Mouse (Mus musculus): Measurements from ENCODE around the gene Pkdcc. TPM values are rescaled to one million over a fixed set of nuclear protein-coding genes. Genes with fewer than 3 reads are reported as not detected.

Pkdcc gene
- total RNA-seq (2014; rRNA removed) (41.7 and 57.9 TPM in 2 replicates), polyA plus RNA-seq (2015; fragmentation: Nextera tagmentation; extraction: Ambion mirVana) (3.8 and 4.1 TPM in 2 replicates)

DNA sequence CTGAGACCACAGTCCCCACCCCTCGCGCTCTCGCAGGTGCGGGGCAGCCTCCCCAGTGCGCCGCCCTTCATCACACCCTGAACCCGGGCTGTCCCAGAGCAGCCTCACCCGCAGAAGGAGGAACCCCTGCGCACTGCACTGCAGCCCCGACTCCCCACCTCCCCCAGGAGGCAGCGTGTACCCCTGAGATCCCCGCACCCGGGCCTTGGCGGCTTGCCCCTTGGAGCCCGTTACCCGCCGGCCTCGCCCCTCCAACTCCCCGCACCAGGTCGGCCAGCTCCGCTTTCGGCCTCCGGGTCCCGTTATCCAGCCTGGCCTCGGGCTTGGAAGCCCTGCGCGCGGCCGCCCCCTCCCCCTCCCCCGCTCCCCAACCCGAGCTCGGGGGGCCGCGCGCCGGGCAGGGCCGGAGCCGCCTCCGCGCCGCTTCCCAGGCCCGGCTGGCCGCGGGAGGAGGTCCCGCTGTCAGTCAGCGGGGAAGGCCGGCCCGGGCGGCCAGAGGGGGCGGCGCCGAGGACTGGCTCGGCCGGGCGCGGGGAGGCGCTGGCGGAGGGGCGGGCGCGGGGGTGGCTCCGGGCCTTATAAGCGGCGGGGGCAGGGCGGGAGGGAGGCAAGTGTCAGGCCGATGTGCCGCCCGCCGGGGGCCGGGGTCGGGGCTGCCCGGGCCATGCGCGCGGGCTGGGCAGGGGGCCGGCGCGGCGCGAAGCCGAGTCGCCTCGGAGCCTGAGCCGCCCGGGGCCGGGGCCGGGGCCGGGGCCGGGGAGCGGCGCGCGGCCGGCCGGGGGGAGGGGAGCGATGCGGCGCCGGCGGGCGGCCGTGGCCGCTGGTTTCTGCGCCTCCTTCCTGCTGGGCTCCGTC is at the start of gene Pkdcc:
Gene Pkdcc, plus strand, starts transcription at position 619 of the 855 bp plus-strand sequence.
- peak; percentile 80 for DNase-seq
- peak within 1 kb of the TSS; percentile 85 for H3K27ac ChIP-seq (ENCODE audit: low read depth, low read length)
- no peaks in the 10 kb centered on the region for H3K27me3 ChIP-seq (ENCODE audit: insufficient read depth, low read length)
- H3K4me2 ChIP-seq (ENCODE audit: low read depth): peak within 1 kb of the TSS; percentile 96
- H3K9me3 ChIP-seq (ENCODE audit: low read length): no peaks in the 10 kb centered on the region
- TF ChIP-seq CTCF (IDR thresholded peaks at IDR 0.05; ENCODE audit: low read depth): no peak; the same call in 1 of the 2 replicates
- peak within 1 kb of the TSS; percentile 92 for H3K9ac ChIP-seq
- peak; percentile 80 for ATAC-seq
- H3K36me3 ChIP-seq (ENCODE audit: insufficient read depth): no peaks in the 10 kb centered on the region
- H3K4me1 ChIP-seq (ENCODE audit: insufficient read depth): peaks cover 29% of the 10 kb centered on the region
- WGBS: 3% methylated on average over 73 of the region's 105 CpGs
- H3K4me3 ChIP-seq (ENCODE audit: low read depth, low read length): peak within 1 kb of the TSS; percentile 75

DNA sequence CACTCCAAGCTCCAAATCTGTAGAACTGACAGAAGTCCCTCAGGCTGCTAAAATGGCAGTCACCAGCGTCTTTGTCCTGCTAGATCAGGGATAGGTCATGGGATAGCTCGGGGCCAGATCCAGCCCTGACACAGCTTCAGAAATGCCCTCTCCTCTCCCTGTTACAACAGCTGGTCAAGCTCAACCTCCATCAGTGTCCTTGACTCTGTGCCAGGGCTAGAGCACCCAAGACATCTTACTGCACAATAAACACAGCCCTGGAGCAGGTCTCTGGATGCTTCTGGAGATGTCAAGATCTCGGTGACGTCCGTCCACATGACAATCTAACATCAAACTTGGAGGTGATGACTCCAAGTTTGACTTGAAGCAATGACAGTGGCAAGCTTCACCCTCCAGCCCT is 48.9 kb upstream of the Pkdcc start:
- no peak for TF ChIP-seq CTCF (IDR thresholded peaks at IDR 0.05; ENCODE audit: low read depth)
- no peaks in the 10 kb centered on the region for H3K27me3 ChIP-seq (ENCODE audit: insufficient read depth, low read length)
- no peaks in the 10 kb centered on the region for H3K9me3 ChIP-seq (ENCODE audit: low read length)
- ATAC-seq: no peak
- no peaks in the 10 kb centered on the region for H3K4me1 ChIP-seq (ENCODE audit: insufficient read depth)
- H3K4me3 ChIP-seq (ENCODE audit: low read depth, low read length): no peak overlapping the region
- no peak overlapping the region for H3K9ac ChIP-seq
- no peak for DNase-seq
- no peak overlapping the region for H3K27ac ChIP-seq (ENCODE audit: low read depth, low read length)
- WGBS: 79% methylated on average over 5 of the region's 5 CpGs
- H3K36me3 ChIP-seq (ENCODE audit: insufficient read depth): no peaks in the 10 kb centered on the region
- H3K4me2 ChIP-seq (ENCODE audit: low read depth): no peak overlapping the region

DNA sequence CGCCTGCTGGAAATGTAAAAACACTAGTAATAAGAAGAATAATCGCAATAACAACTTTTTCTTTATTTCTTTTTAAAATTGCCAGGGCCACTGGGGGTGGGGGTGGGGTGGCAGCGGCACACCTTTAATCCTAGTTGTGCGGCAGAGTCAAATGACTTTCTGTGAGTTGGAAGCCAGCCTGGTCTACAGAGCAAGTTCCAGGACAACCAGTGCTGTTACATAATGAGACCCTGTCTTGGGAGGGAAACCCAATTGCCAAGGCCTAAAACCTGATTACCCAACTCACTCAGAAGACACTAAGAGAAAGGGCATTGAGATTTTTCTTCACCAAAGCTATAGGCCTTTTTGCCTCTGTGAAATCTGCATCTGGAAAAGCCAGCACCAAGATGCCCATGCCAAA is 38.9 kb upstream of the Pkdcc start:
- no peak for ATAC-seq
- Histone ChIP-seq H3K9me3 (ENCODE audit: low read length) (no peaks in the 10 kb centered on the region), H3K27me3 (ENCODE audit: insufficient read depth, low read length) (no peaks in the 10 kb centered on the region), H3K36me3 (ENCODE audit: insufficient read depth) (no peaks in the 10 kb centered on the region), H3K9ac (no peak overlapping the region), H3K4me3 (ENCODE audit: low read depth, low read length) (no peak overlapping the region), H3K4me2 (ENCODE audit: low read depth) (no peak overlapping the region), H3K4me1 (ENCODE audit: insufficient read depth) (no peaks in the 10 kb centered on the region), H3K27ac (ENCODE audit: low read depth, low read length) (no peak overlapping the region)
- WGBS: 92% methylated on average over 4 of the region's 4 CpGs
- no peak for TF ChIP-seq CTCF (IDR thresholded peaks at IDR 0.05; ENCODE audit: low read depth)
- no peak for DNase-seq

DNA sequence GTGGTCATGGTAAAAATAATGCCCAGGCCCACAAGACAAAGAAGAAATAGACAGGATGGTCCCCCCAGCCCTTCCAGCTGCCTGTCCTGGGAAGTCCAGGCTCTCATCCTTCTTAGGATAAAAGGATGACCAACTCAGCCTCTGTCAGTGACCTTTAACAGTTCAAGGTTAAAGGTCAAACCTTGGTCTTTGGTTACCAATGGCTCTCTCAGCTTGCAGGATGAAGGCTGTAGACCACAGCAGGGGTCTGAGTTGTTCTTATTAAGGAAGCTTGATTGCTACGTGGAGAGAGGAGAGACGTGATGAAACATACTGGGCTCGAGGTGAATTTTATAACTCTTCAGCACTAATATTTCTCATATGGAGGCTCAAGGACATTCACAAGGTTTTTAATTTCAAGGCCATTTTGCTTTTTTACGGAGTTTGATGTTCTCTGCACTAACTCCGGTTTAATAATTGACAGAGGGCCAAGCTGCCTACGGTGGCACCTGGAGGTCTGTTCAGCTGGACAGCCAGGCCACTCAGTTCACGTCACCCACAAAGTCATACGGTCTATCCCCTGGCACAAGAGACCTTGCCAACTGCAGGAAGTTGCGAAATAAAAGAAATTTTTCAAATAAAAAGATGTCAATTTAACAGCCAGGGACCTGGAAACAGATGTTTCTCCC is 36.5 kb upstream of the Pkdcc start:
- Histone ChIP-seq H3K36me3 (ENCODE audit: insufficient read depth) (no peaks in the 10 kb centered on the region), H3K27me3 (ENCODE audit: insufficient read depth, low read length) (no peaks in the 10 kb centered on the region), H3K4me2 (ENCODE audit: low read depth) (no peak overlapping the region), H3K27ac (ENCODE audit: low read depth, low read length) (no peak overlapping the region), H3K4me1 (ENCODE audit: insufficient read depth) (no peaks in the 10 kb centered on the region), H3K4me3 (ENCODE audit: low read depth, low read length) (no peak overlapping the region), H3K9ac (no peak overlapping the region), H3K9me3 (ENCODE audit: low read length) (no peaks in the 10 kb centered on the region)
- ATAC-seq (no peak), DNase-seq (no peak)
- 71% methylated on average over 9 of the region's 9 CpGs for WGBS
- no peak for TF ChIP-seq CTCF (IDR thresholded peaks at IDR 0.05; ENCODE audit: low read depth)

DNA sequence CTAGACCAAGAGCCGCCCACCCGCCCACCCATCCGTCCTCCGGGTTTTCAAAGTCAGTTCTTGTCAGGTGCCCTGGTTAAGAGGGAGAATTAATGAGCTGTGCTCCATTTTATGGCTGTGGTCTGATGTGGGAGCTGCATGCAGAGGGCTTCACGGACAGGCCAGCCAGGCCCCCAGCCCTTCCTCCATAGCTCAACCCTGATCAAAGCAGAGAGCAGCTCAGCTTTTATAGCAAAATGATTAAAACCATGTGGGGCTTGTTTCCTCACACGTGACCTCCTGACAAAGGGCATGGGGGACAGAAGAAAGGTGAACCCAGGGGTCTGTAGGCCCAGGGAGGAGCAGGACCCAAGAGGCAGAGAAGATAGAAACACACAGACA is 36.0 kb upstream of the Pkdcc start:
- no peaks in the 10 kb centered on the region for H3K9me3 ChIP-seq (ENCODE audit: low read length)
- H3K4me1 ChIP-seq (ENCODE audit: insufficient read depth): no peaks in the 10 kb centered on the region
- H3K4me2 ChIP-seq (ENCODE audit: low read depth): no peak overlapping the region
- H3K36me3 ChIP-seq (ENCODE audit: insufficient read depth): no peaks in the 10 kb centered on the region
- WGBS: 72% methylated on average over 6 of the region's 6 CpGs
- no peak for DNase-seq
- TF ChIP-seq CTCF (IDR thresholded peaks at IDR 0.05; ENCODE audit: low read depth): no peak
- no peak overlapping the region for H3K27ac ChIP-seq (ENCODE audit: low read depth, low read length)
- ATAC-seq: no peak
- no peaks in the 10 kb centered on the region for H3K27me3 ChIP-seq (ENCODE audit: insufficient read depth, low read length)
- H3K4me3 ChIP-seq (ENCODE audit: low read depth, low read length): no peak overlapping the region
- no peak overlapping the region for H3K9ac ChIP-seq

DNA sequence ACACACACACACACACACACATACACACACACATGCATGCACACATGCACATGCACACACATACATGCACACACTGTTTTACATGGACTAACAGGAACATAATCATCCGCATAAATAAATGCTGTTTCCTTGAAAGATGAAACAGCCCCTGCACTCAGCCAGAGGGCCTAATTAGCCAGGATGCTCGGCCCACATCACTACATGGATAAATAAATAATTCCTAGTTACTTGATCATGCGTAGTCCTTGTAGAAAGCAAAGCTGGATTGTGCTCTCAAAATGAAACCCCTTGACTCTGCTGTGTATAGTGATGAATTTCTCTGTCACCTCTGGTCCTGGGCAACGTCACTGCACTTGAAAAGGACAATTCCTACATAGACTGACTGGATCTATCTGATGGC is 35.5 kb upstream of the Pkdcc start:
- Histone ChIP-seq H3K4me3 (ENCODE audit: low read depth, low read length) (no peak overlapping the region), H3K27me3 (ENCODE audit: insufficient read depth, low read length) (no peaks in the 10 kb centered on the region), H3K9ac (no peak overlapping the region), H3K9me3 (ENCODE audit: low read length) (no peaks in the 10 kb centered on the region), H3K36me3 (ENCODE audit: insufficient read depth) (no peaks in the 10 kb centered on the region), H3K4me1 (ENCODE audit: insufficient read depth) (no peaks in the 10 kb centered on the region), H3K4me2 (ENCODE audit: low read depth) (no peak overlapping the region), H3K27ac (ENCODE audit: low read depth, low read length) (no peak overlapping the region)
- TF ChIP-seq CTCF (IDR thresholded peaks at IDR 0.05; ENCODE audit: low read depth): no peak
- no peak for ATAC-seq
- DNase-seq: no peak
- 64% methylated on average over 4 of the region's 4 CpGs for WGBS

DNA sequence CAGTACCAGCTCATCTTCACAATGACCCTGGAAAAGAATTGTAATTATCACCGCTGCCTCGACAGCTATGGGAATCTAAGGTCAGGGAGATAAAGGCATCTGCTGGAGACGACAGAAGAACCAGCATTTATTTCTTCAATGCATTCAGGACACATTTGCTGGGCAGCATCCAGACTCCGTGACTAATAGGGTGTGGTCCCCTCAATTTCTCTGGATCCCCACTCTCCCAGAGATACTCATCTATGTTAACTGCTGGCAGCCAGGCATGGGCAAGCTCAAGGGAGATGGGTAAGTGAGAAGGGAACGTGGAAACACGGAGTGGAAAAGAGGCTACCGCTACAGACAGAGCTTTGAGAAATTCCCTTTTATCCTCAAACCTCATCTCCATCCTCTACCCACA is 34.0 kb upstream of the Pkdcc start:
- no peak overlapping the region for H3K9ac ChIP-seq
- H3K27me3 ChIP-seq (ENCODE audit: insufficient read depth, low read length): no peaks in the 10 kb centered on the region
- H3K27ac ChIP-seq (ENCODE audit: low read depth, low read length): no peak overlapping the region
- 82% methylated on average over 7 of the region's 7 CpGs for WGBS
- H3K36me3 ChIP-seq (ENCODE audit: insufficient read depth): no peaks in the 10 kb centered on the region
- no peak for TF ChIP-seq CTCF (IDR thresholded peaks at IDR 0.05; ENCODE audit: low read depth)
- no peaks in the 10 kb centered on the region; the same call in 1 of the 2 replicates for H3K9me3 ChIP-seq (ENCODE audit: low read length)
- no peak overlapping the region for H3K4me3 ChIP-seq (ENCODE audit: low read depth, low read length)
- DNase-seq (no peak), ATAC-seq (no peak)
- no peaks in the 10 kb centered on the region for H3K4me1 ChIP-seq (ENCODE audit: insufficient read depth)
- no peak overlapping the region for H3K4me2 ChIP-seq (ENCODE audit: low read depth)

Data from forebrain, postnatal 0 days (tissue).